Mouse (Mus musculus): ENCODE measurements around the gene Akr1b3. TPM values are rescaled to one million over a fixed set of nuclear protein-coding genes. Genes with fewer than 3 reads are reported as not detected.

Akr1b3 gene
- polyA plus RNA-seq, 1 experiment from 2014 or later: 154 TPM

DNA sequence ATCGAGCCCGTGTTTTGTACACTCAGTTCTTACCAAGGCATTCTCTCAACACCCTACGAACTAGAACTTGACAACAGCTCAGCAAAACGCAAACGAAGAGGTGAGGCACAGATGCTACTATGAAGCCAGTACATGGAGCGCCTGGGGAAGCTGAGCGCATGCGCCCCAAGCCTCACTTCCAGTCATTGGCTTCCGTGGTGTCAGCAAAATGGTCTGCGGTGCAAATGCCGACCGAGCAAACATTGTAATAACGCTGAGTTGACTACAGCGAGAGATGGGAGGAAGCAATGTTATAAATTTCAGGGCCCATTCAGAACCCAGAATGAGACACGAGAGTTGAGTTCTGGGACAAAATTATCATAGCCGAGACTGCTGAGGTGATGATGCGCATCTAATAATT is 27.2 kb downstream of the Akr1b3 start:
- ATAC-seq (ENCODE audit: borderline replicate concordance, extremely low read depth, low FRiP score, low TSS enrichment): no peak
- Histone ChIP-seq H3K4me3 (no peak overlapping the region), H3K27ac (no peak overlapping the region), H3K27me3 (no peaks in the 10 kb centered on the region), H3K9me3 (no peaks in the 10 kb centered on the region), H3K36me3 (no peaks in the 10 kb centered on the region), H3K4me2 (no peak overlapping the region), H3K4me1 (no peaks in the 10 kb centered on the region), H3K9ac (no peak overlapping the region)
- WGBS: 85% methylated on average over 17 of the region's 17 CpGs

DNA sequence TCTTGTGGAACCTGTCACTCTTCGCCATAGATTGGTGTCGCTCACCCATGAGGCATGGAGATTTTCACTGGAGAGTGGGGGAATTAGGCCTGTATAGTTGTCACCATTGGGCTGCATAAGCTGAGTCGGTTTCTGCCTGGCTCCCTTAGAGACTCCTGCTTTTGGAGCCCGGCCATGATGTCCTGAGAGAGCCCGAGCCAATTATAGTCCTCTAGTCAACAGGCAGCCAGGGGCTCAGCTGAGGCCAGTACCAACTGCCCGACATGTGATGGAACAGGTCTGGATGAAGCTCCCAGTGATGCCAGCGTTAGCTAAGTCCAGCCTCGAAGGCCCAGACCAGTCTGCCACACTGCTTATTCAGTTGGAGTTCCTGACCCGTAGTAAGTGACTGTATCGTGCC is 29.2 kb downstream of the Akr1b3 start:
- H3K4me2 ChIP-seq: no peak overlapping the region
- no peaks in the 10 kb centered on the region for H3K27me3 ChIP-seq
- H3K4me1 ChIP-seq: no peaks in the 10 kb centered on the region
- no peak for ATAC-seq (ENCODE audit: borderline replicate concordance, extremely low read depth, low FRiP score, low TSS enrichment)
- H3K36me3 ChIP-seq: no peaks in the 10 kb centered on the region
- no peak overlapping the region for H3K27ac ChIP-seq
- no peak overlapping the region for H3K9ac ChIP-seq
- no peaks in the 10 kb centered on the region for H3K9me3 ChIP-seq
- WGBS: 79% methylated on average over 10 of the region's 10 CpGs
- H3K4me3 ChIP-seq: no peak overlapping the region

DNA sequence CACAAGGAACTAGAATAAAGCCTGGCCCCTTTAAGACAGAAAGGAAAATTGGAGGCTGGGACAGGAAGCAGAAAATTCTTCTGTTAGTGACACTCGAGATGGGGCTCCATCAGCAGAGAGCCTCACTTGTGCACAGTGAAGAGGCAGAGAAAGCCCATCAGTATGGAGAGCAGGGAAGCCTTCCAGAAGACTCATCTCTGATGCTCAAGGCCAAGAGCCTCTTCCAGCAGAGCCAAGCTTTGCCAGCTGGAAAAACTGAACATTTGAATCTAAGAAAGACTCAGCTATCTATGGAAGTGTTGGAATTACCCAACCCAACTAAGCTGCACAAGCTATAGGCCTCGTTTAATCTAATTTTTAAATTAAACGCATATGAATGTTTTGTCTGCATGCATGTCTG is 30.4 kb downstream of the Akr1b3 start:
- Histone ChIP-seq H3K4me2 (no peak overlapping the region), H3K27ac (no peak overlapping the region), H3K27me3 (no peaks in the 10 kb centered on the region), H3K36me3 (no peaks in the 10 kb centered on the region), H3K9ac (no peak overlapping the region), H3K9me3 (no peaks in the 10 kb centered on the region), H3K4me3 (no peak overlapping the region), H3K4me1 (no peaks in the 10 kb centered on the region)
- 62% methylated on average over 3 of the region's 3 CpGs for WGBS
- no peak for ATAC-seq (ENCODE audit: borderline replicate concordance, extremely low read depth, low FRiP score, low TSS enrichment)

DNA sequence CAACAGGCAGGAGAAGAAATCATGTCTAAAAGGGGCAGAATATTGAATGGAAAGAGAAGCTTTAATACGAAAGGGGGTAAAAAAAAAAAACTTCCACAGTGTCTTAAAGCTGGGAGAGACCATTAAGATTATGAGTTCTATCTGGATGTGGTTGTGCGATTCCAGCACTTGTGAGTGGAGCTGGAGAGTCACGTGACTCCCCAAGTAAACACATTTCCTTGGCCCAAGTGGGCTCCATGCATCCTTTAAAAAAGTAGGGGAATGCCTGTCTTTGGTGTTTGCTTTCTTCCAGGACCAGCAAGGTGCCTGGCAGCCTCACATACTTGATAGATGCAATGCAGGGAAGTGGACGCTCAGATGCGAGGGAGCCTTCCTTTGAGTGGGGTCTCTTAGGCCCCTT is 38.9 kb downstream of the Akr1b3 start:
- Histone ChIP-seq H3K4me2 (no peak overlapping the region), H3K27ac (no peak overlapping the region), H3K9me3 (no peaks in the 10 kb centered on the region), H3K4me3 (no peak overlapping the region), H3K36me3 (no peaks in the 10 kb centered on the region), H3K27me3 (no peaks in the 10 kb centered on the region), H3K9ac (no peak overlapping the region), H3K4me1 (peaks cover 15% of the 10 kb centered on the region; the same call in 1 of the 2 replicates)
- no peak for ATAC-seq (ENCODE audit: borderline replicate concordance, extremely low read depth, low FRiP score, low TSS enrichment)
- WGBS: 56% methylated on average over 5 of the region's 5 CpGs

- no peak for ATAC-seq (ENCODE audit: borderline replicate concordance, extremely low read depth, low FRiP score, low TSS enrichment)
- H3K27me3 ChIP-seq: no peaks in the 10 kb centered on the region
- H3K27ac ChIP-seq: no peak overlapping the region
- no peaks in the 10 kb centered on the region for H3K36me3 ChIP-seq
- H3K4me3 ChIP-seq: no peak overlapping the region
- no peaks in the 10 kb centered on the region for H3K9me3 ChIP-seq
- 0 out of 2 replicates have a peak overlapping the region, but pooled peaks have one; percentile 18 for H3K4me2 ChIP-seq
- peaks cover 15% of the 10 kb centered on the region; the same call in 1 of the 2 replicates for H3K4me1 ChIP-seq
- no peak overlapping the region for H3K9ac ChIP-seq
- WGBS: 21% methylated on average over 9 of the region's 9 CpGs
Measured at GRCm38 (mm10) chr6:34277665-34278064, 39.6 kb downstream of the Akr1b3 start.

DNA sequence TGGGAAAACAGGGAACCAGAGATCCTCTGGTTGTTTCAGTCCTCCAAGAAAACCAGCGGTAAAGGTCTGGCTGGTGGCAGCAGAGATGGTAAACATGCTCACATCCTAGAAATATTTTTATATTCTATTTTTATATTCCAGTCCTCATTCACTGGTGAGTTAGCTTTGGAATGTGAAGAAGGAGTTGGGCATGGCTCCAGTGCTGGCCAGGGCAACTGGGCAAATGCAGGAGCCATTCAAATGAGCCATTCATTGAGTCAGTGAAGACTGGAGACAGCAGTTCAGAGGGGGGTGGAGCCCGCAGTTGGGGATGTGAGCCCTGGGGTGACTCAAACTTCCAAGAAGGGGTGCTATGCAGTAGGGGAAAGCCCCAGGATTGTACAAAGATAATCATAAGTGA is 42.9 kb downstream of the Akr1b3 start:
- H3K9me3 ChIP-seq: no peaks in the 10 kb centered on the region
- no peaks in the 10 kb centered on the region for H3K27me3 ChIP-seq
- WGBS: 67% methylated on average over 2 of the region's 2 CpGs
- no peaks in the 10 kb centered on the region for H3K36me3 ChIP-seq
- H3K4me3 ChIP-seq: no peak overlapping the region
- H3K9ac ChIP-seq: no peak overlapping the region
- no peak overlapping the region for H3K4me2 ChIP-seq
- ATAC-seq (ENCODE audit: borderline replicate concordance, extremely low read depth, low FRiP score, low TSS enrichment): no peak
- no peak overlapping the region; the same call in 1 of the 2 replicates for H3K27ac ChIP-seq
- H3K4me1 ChIP-seq: peaks cover 15% of the 10 kb centered on the region; the same call in 1 of the 2 replicates

- no peak for ATAC-seq (ENCODE audit: borderline replicate concordance, extremely low read depth, low FRiP score, low TSS enrichment)
- no peak overlapping the region for H3K27ac ChIP-seq
- no peaks in the 10 kb centered on the region for H3K36me3 ChIP-seq
- no peak overlapping the region for H3K4me2 ChIP-seq
- no peak overlapping the region for H3K9ac ChIP-seq
- H3K9me3 ChIP-seq: no peaks in the 10 kb centered on the region
- no peak overlapping the region for H3K4me3 ChIP-seq
- 46% methylated on average over 2 of the region's 2 CpGs for WGBS
- no peaks in the 10 kb centered on the region for H3K27me3 ChIP-seq
- H3K4me1 ChIP-seq: 0 out of 2 replicates have a peak, but pooled peaks cover 11% of the 10 kb centered on the region
Measured at GRCm38 (mm10) chr6:34273073-34273472, 44.2 kb downstream of the Akr1b3 start.

DNA sequence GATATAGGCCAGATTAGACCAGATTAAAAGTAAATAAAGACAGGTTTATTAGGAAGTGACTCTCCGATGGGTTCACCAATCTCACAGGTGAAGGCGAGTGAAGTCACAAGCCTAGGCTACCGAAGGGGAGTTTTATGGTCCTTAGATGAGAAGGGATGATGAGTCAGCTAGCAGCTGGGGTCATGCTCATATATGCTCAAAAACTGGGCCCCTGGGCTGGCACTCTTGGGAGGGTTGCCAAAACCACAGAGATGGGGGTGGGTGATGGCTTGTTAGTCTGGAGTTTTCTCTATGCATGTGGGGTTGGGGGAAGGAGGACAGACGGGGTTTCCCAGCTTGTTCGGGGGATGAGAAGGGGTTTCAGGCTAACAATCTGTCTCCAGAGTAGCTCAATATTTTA is 44.8 kb downstream of the Akr1b3 start:
- Histone ChIP-seq H3K4me1 (0 out of 2 replicates have a peak, but pooled peaks cover 9% of the 10 kb centered on the region), H3K4me2 (no peak overlapping the region), H3K9ac (no peak overlapping the region), H3K9me3 (no peaks in the 10 kb centered on the region), H3K27me3 (no peaks in the 10 kb centered on the region), H3K36me3 (no peaks in the 10 kb centered on the region), H3K4me3 (no peak overlapping the region), H3K27ac (no peak overlapping the region)
- WGBS: 81% methylated on average over 5 of the region's 5 CpGs
- ATAC-seq (ENCODE audit: borderline replicate concordance, extremely low read depth, low FRiP score, low TSS enrichment): no peak

GRCm38 (mm10) chr6:34270717-34271116 is 46.6 kb downstream of the Akr1b3 start:
- H3K27ac ChIP-seq: no peak overlapping the region
- H3K36me3 ChIP-seq: no peaks in the 10 kb centered on the region
- no peaks in the 10 kb centered on the region for H3K9me3 ChIP-seq
- 69% methylated on average over 6 of the region's 6 CpGs for whole genome bisulfite sequencing
- no peak for ATAC-seq (ENCODE audit: borderline replicate concordance, extremely low read depth, low FRiP score, low TSS enrichment)
- no peak overlapping the region for H3K4me2 ChIP-seq
- H3K4me3 ChIP-seq: no peak overlapping the region
- no peak overlapping the region for H3K9ac ChIP-seq
- H3K27me3 ChIP-seq: no peaks in the 10 kb centered on the region
- 0 out of 2 replicates have a peak, but pooled peaks cover 9% of the 10 kb centered on the region for H3K4me1 ChIP-seq

DNA sequence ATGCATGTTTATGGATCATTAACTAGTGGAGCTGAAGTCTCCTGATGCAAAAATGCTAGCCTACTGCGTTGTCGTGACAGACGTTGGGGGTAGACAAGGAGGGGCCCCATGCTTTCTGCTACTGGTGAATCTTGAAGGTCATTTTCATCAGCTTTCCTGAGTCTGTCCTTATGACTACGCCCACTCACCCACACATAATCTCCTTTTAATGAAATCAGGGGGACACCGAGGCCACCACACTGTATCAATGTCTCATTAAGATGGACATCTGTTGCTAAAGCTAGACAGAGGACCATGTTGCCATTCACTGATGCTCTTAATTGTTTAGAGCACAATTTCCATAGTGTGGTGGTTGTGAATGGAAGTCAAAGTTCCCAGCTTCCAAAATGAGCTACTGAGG is 58.7 kb downstream of the Akr1b3 start:
- no peak overlapping the region for H3K27ac ChIP-seq
- ATAC-seq (ENCODE audit: borderline replicate concordance, extremely low read depth, low FRiP score, low TSS enrichment): no peak
- no peak overlapping the region for H3K4me3 ChIP-seq
- WGBS: 81% methylated on average over 5 of the region's 5 CpGs
- H3K9me3 ChIP-seq: no peaks in the 10 kb centered on the region
- no peak overlapping the region for H3K4me2 ChIP-seq
- H3K36me3 ChIP-seq: no peaks in the 10 kb centered on the region
- no peak overlapping the region for H3K9ac ChIP-seq
- no peaks in the 10 kb centered on the region for H3K4me1 ChIP-seq
- no peaks in the 10 kb centered on the region for H3K27me3 ChIP-seq

Other genes with a start within 250 kb of the Akr1b3 start
- 59.2 and 61.8 TPM in 2 replicates for gene Slc35b4, start 140.4 kb downstream of the Akr1b3 start, polyA plus RNA-seq (2015; fragmentation: Nextera tagmentation; extraction: Ambion mirVana)
- 8.6 and 9.8 TPM in 2 replicates for gene Akr1b8, start 36.6 kb upstream of the Akr1b3 start, polyA plus RNA-seq (2015; fragmentation: Nextera tagmentation; extraction: Ambion mirVana)
- gene Akr1b10, start 66.7 kb upstream of the Akr1b3 start, polyA plus RNA-seq (2015; fragmentation: Nextera tagmentation; extraction: Ambion mirVana): 23.7 and 24.5 TPM in 2 replicates
- 0.65 TPM in 1 of 2 replicates, not detected in the other for gene Akr1b7, start 94.9 kb upstream of the Akr1b3 start, polyA plus RNA-seq (2015; fragmentation: Nextera tagmentation; extraction: Ambion mirVana)
- gene Bpgm, start 158.7 kb upstream of the Akr1b3 start, polyA plus RNA-seq (2015; fragmentation: Nextera tagmentation; extraction: Ambion mirVana): 65.7 and 66.7 TPM in 2 replicates